Mouse (Mus musculus) embryonic facial prominence, embryonic 14.5 days (tissue): Measurements from ENCODE around the gene Kcnk16. TPM values are rescaled to one million over a fixed set of nuclear protein-coding genes. Genes with fewer than 3 reads are reported as not detected.
A peak's percentile ranks its signal among the peaks of the same experiment; 100 is the strongest.

ENCODE experiments used
- ATAC-seq: fragments of 200-750 bp; cut with Nextera tagmentation; 2 replicates; pipeline ENCODE4 v1.8.0; 2017; ENCODE audit warnings: low read depth, moderate number of reproducible peaks, moderate TSS enrichment
- DNase-seq: peaks from one replicate; pipeline ENCODE4 v3.0.0-alpha.2; 2015; ENCODE audit warnings: low spot score
- H3K27ac ChIP-seq: fragments of 300-500 bp; sonication (generic); replicated peaks from 2 replicates; pipeline ENCODE4 v1.5.1; 2014; ENCODE audit warnings: low read depth, mild to moderate bottlenecking, low read length, moderate library complexity
- H3K27me3 ChIP-seq: fragments of 300-500 bp; sonication (generic); replicated peaks from 2 replicates; pipeline ENCODE4 v1.6.1; 2014; ENCODE audit warnings: low read length; ENCODE audit not compliant: control insufficient read depth, insufficient read depth
- H3K36me3 ChIP-seq: fragments of 300-500 bp; sonication (generic); 2 replicates; pipeline ENCODE4 v1.6.1; 2014; ENCODE audit warnings: low read length, mixed read lengths; ENCODE audit not compliant: control insufficient read depth, insufficient read depth
- H3K4me1 ChIP-seq: fragments of 300-500 bp; sonication (generic); 2 replicates; pipeline ENCODE4 v1.6.1; 2014; ENCODE audit warnings: antibody characterized with exemption, low read length; ENCODE audit not compliant: control insufficient read depth, insufficient read depth
- H3K4me2 ChIP-seq: fragments of 300-500 bp; sonication (generic); 2 replicates; pipeline ENCODE4 v1.6.1; 2014; ENCODE audit warnings: low read depth, mild to moderate bottlenecking, low read length, moderate library complexity, mixed read lengths
- H3K4me3 ChIP-seq: fragments of 300-500 bp; sonication (generic); 2 replicates; pipeline ENCODE4 v1.5.1; 2014; ENCODE audit warnings: low read depth, mild to moderate bottlenecking, low read length
- H3K9ac ChIP-seq: fragments of 300-500 bp; sonication (generic); 2 replicates; pipeline ENCODE4 v1.6.1; 2014; ENCODE audit warnings: low read depth, mild to moderate bottlenecking, low read length, moderate library complexity, mixed read lengths
- H3K9me3 ChIP-seq: fragments of 300-500 bp; sonication (generic); 2 replicates; pipeline ENCODE4 v1.6.1; 2016; ENCODE audit warnings: low read length; ENCODE audit not compliant: control insufficient read depth
- WGBS: fragments of 180-500 bp; shearing (Covaris S2); extraction: QIAGEN DNeasy Blood & Tissue Kit; methylation state at CpG from one replicate; pipeline ENCODE4 v1.1.7; 2014; 5-methylcytosine and 5-hydroxymethylcytosine counted together
- polyA plus RNA-seq: library from polyadenylated mRNA; unstranded; fragments of >200 nt; fragmentation: Nextera tagmentation; extraction: Ambion mirVana; gene quantifications from 2 replicates; pipeline ENCODE4 v1.2.1, GENCODE M21; 2014

The Kcnk16 gene
- polyA plus RNA-seq, 1 experiment from 2014 or later, result 0.47 TPM

DNA sequence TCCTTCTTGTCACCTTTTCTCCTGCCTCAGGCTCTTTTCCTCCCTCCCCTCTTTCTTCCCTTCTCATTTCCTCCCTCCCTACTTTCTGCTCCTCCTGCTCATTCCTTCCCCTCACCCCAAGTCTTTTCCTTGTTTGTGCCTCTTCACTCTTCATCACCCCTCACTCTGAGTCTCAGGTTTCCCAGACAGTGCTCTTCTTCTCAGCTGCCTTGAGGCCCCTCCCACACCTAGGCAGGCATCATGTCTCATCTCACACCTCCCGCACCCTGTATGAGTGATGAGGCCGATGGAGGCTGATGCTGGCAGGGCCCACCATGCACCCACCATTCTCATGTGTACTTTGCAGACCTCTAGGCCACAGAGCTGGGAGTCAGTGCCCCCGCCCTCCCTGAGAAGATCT is 25.8 kb downstream of the Kcnk16 start:
- Histone ChIP-seq H3K4me1 (no peaks in the 10 kb centered on the region), H3K27me3 (no peaks in the 10 kb centered on the region), H3K27ac (no peak overlapping the region), H3K9ac (no peak overlapping the region), H3K9me3 (no peaks in the 10 kb centered on the region), H3K4me2 (no peak overlapping the region), H3K36me3 (no peaks in the 10 kb centered on the region), H3K4me3 (no peak overlapping the region)
- ATAC-seq (peak; percentile 41; the same call in 1 of the 2 replicates), DNase-seq (no peak)
- 60% methylated on average over 3 of the region's 3 CpGs for WGBS

DNA sequence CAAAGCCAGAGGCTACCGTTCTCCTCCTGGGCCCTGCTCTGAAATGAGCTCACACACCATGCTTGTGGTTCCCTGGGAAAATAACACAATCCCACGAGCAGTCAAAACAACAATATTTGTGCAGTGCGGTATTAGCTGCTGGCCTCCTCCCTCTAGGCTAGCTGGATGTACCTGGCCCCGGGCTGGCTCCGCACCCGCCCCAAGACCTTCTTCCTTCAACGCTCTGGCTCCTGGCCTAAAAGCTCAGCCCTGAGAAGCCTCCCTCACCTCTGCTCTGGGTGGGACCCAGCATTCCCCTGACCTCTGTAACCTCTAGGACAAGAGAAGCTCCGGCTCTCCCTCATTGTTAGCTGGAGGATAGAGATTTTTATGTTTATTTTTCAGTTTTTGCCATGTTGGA is 26.5 kb downstream of the Kcnk16 start:
- Histone ChIP-seq H3K9ac (no peak overlapping the region), H3K27me3 (no peaks in the 10 kb centered on the region), H3K4me1 (no peaks in the 10 kb centered on the region), H3K4me2 (no peak overlapping the region), H3K4me3 (no peak overlapping the region), H3K27ac (no peak overlapping the region), H3K36me3 (no peaks in the 10 kb centered on the region), H3K9me3 (no peaks in the 10 kb centered on the region)
- DNase-seq, result no peak
- WGBS, result 69% methylated on average over 8 of the region's 8 CpGs
- no peak for ATAC-seq

DNA sequence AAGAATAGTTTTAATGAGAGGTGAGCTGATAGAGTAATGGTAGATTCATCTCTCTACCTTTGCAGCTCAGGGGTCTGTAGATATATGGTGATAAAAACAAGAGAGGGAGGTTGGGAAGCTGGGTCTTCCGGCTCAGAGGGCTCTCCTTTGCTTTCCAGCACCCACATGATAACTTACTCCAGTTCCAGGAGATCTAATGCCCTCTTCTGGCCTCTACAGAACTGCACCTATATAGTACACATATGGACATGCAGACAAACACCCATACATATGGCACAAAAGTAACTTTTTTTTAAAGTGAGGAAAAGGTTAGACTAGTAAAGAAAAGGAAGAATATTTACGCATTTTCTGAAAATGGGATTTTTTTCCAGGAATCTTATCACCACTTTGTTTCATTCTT is 34.6 kb downstream of the Kcnk16 start:
- H3K36me3 ChIP-seq, result no peaks in the 10 kb centered on the region
- H3K4me3 ChIP-seq, result no peak overlapping the region
- H3K27me3 ChIP-seq, result no peaks in the 10 kb centered on the region
- 94% methylated on average over 2 of the region's 2 CpGs for WGBS
- no peak overlapping the region for H3K9ac ChIP-seq
- no peak overlapping the region for H3K27ac ChIP-seq
- H3K4me1 ChIP-seq, result no peaks in the 10 kb centered on the region
- no peak for ATAC-seq
- no peak overlapping the region for H3K4me2 ChIP-seq
- H3K9me3 ChIP-seq, result no peaks in the 10 kb centered on the region
- no peak for DNase-seq

DNA sequence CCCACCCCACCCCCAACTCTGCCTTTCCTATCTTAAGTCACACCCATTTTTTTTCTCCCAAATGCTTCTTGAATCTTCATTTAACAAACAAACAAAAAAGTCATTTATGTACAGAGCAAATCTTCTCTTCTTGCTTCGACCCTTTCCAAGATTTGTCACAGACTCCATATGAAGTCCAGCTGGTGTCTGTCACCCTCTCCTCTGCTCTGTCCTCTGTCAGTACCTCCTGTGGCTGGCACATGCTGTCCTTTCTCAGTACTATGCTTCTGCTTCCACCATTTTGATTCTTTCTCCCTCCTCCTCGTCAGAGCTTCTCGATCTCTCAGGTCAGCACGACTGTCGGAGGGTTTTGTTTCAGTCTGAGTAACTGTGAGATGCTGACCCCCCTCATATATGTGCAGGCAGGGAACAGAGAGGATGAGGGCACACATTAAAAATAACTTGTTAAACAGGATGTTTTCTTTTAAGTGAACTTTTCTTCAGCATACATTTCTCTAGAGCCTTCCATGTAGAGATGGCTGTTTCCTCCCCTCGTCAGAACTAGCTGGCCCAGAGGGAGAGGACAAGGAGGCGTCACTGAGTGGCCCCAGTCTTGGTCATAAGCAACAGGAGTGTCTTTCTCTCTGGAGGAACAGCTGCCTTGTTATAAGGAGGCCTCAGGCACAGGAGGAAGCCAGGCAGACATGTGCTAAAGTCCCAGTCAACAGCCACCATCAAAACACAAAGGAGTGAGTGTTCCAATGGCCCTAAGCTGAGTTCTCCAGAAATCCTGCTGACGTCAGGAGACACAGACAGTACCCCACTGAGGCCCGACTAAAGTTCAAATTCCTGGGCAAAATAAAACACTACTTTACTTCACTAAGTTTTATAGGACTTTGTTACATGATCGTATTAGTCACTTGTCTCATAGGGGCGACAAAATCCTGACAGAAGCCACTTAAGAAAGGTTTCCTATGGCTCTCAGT is 35.7 kb downstream of the Kcnk16 start:
- peak; percentile 50; the same call in 1 of the 2 replicates for ATAC-seq
- Histone ChIP-seq H3K27me3 (no peaks in the 10 kb centered on the region), H3K27ac (no peak overlapping the region), H3K9ac (no peak overlapping the region), H3K4me1 (no peaks in the 10 kb centered on the region), H3K4me3 (no peak overlapping the region), H3K4me2 (no peak overlapping the region), H3K36me3 (no peaks in the 10 kb centered on the region), H3K9me3 (no peaks in the 10 kb centered on the region)
- WGBS, result 62% methylated on average over 11 of the region's 11 CpGs
- DNase-seq, result no peak

DNA sequence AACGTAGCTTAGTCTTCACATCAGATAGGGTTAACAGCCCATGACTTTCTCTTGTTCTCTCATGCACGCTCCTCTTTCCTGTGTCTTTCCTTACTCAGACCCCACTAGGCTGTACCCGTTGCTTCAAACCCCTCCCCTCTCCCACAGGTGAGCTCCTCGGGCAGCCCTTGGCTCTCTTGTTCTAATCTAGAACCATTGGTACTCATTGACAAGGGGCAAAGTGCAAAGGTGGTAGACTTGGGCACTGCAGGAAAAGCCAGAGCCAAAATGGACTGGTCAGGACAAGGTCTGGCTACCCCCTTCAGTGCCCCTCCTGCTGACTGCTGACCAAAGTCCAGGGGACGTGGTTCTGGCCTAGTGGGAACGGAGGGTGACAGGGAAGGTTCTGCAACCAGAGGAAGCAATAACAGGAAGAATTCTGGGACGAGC is 38.9 kb downstream of the Kcnk16 start:
- 80% methylated on average over 7 of the region's 7 CpGs for WGBS

DNA sequence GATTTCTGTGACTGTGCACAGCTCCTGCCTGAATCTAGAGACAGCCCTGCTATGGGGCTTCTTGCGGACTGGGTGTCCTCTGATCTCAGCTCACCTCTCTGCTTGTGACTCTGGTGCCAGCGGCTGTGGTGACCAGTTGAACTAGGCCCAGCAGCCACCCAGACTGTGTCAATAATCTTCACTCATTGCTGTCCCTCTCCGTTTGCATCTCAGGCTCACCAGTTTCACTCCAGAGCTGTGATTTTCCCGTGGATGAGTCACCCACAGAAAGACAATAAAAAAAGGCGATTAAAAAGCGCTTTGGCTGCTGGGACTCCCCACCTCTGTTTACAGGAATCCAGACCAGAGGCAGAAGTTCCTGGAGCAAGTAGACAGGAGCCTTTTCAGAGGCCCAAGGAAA is 39.6 kb downstream of the Kcnk16 start:
- H3K4me3 ChIP-seq, result no peak overlapping the region
- no peak for ATAC-seq
- no peak overlapping the region for H3K9ac ChIP-seq
- no peaks in the 10 kb centered on the region for H3K27me3 ChIP-seq
- H3K4me2 ChIP-seq, result no peak overlapping the region
- 73% methylated on average over 6 of the region's 6 CpGs for WGBS
- no peak overlapping the region for H3K27ac ChIP-seq
- DNase-seq, result no peak
- H3K9me3 ChIP-seq, result no peaks in the 10 kb centered on the region
- 0 out of 2 replicates have a peak, but pooled peaks cover 1% of the 10 kb centered on the region for H3K4me1 ChIP-seq
- no peaks in the 10 kb centered on the region for H3K36me3 ChIP-seq

More for the DNA sequence above, 38.9 kb downstream of the Kcnk16 start:
- no peak overlapping the region for H3K9ac ChIP-seq
- H3K4me1 ChIP-seq, result no peaks in the 10 kb centered on the region
- H3K4me2 ChIP-seq, result no peak overlapping the region
- H3K27me3 ChIP-seq, result no peaks in the 10 kb centered on the region
- no peaks in the 10 kb centered on the region for H3K36me3 ChIP-seq
- H3K9me3 ChIP-seq, result no peaks in the 10 kb centered on the region
- no peak overlapping the region for H3K4me3 ChIP-seq
- H3K27ac ChIP-seq, result no peak overlapping the region
- DNase-seq, result no peak
- ATAC-seq, result no peak

DNA sequence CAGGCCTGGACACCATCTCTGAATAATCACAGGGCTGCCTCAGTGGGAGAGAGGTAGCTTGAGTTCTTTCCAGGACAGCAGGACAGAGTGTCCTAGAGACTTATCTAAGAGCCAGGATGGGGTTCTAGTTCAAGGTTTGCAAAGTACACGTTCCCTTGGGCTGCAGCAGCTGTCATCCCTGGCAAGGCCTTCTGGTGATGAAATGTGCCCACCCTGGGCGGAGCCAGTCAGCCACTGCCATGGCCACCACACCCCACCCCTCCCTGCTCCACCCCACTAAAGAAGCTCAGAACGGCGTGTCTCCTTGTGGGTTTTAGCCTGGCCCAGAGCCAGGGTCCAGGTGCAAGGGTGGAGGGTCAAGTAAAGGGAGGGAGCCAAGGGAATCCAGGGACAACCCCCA is 40.7 kb downstream of the Kcnk16 start:
- no peak overlapping the region for H3K4me3 ChIP-seq
- H3K9me3 ChIP-seq, result no peaks in the 10 kb centered on the region
- H3K9ac ChIP-seq, result no peak overlapping the region
- no peaks in the 10 kb centered on the region for H3K27me3 ChIP-seq
- 54% methylated on average over 4 of the region's 4 CpGs for WGBS
- no peak overlapping the region for H3K27ac ChIP-seq
- no peaks in the 10 kb centered on the region for H3K36me3 ChIP-seq
- 0 out of 2 replicates have a peak, but pooled peaks cover 3% of the 10 kb centered on the region for H3K4me1 ChIP-seq
- ATAC-seq (no peak), DNase-seq (no peak)
- H3K4me2 ChIP-seq, result no peak overlapping the region

DNA sequence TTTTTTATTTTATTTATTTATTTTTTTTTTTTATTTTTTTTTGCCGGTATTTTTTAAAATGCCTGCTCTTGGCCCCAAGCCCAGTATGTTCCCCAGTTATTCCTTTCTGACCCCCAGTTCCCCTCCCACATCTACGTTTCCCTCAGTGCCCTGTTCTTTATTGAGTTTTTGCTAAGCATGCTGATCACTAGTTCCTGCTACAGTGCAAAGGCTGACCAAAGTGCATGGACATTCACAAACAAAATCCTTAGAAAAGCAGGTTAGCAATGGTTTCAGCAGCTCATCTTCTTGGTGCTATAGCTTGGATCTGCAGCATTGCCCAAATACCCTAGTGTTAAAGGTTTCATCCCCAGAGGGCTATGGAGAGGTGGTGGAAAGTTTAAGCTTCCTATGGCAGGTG is 42.0 kb downstream of the Kcnk16 start:
- no peak overlapping the region for H3K4me2 ChIP-seq
- H3K27ac ChIP-seq, result no peak overlapping the region
- 50% methylated on average over 2 of the region's 2 CpGs for WGBS
- no peak overlapping the region for H3K4me3 ChIP-seq
- no peak overlapping the region for H3K9ac ChIP-seq
- no peaks in the 10 kb centered on the region for H3K27me3 ChIP-seq
- DNase-seq (no peak), ATAC-seq (no peak)
- H3K9me3 ChIP-seq, result no peaks in the 10 kb centered on the region
- H3K4me1 ChIP-seq, result 0 out of 2 replicates have a peak, but pooled peaks cover 3% of the 10 kb centered on the region
- no peaks in the 10 kb centered on the region for H3K36me3 ChIP-seq
